Mouse (Mus musculus) embryonic stem cell, embryonic (primary cell): ENCODE measurements around the gene Ankrd39.

Experiments
- CTCF ChIA-PET, 4 experiments: fragments of 300-600 bp in 2 of 4; fragments of 350-600 bp in 2 of 4; sonication (Branson Sonifier 250); formaldehyde crosslinking; loops; one replicate each; lab custom pipeline; 2022; ENCODE audit warnings: inconsistent platforms in 2 of 4; lab: Charles Lee
- POLR2A ChIA-PET, 4 experiments: fragments of 300-600 bp in 2 of 4; fragments of 350-600 bp in 2 of 4; sonication (Branson Sonifier 250); formaldehyde crosslinking; loops; one replicate each; lab custom pipeline; 2022; ENCODE audit warnings: antibody characterized with exemption in 4 of 4, inconsistent platforms in 1 of 4; lab: Charles Lee

The Ankrd39 gene

DNA sequence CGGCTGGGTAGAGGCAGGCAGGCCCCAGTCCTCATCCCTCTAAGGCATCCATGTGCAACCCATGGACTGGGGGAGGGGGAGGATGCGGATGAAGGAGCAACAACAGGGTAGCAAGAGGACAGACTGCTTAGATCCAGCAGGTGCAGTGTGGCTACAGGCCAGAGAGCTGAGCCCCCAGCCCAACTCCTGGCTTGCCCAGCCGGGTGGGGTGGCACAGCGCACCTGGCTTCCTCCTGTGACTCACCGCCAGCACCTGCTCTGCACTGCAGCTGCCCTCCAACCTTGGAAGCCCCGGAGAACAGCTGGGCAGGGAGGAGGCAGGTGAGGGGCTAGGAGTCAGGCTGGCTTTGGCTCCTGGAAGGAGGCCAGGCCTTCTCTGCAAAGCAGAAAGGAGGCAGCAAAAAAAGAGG lies 32.7 kb upstream of the Ankrd39 start:
- CTCF ChIA-PET, result interaction anchor here (0.5 to 1.4 kb wide), 13 partner anchors 10 to 228 kb away, joined by 3 to 15 read pairs (median 4); partner anchors contain the start of genes Ankrd39 (in 3 of the 4) and Sema4c (in 2 of the 4)
- POLR2A ChIA-PET, result interaction anchor here in 3 of 4 experiments (0.7 to 3.8 kb wide), 21 partner anchors 9 to 348 kb away, joined by 3 to 34 read pairs (median 4); partner anchors contain the start of genes Ankrd39 (in 2 of the 3), Sema4c (in 2 of the 3) and Arid5a (in 1 of the 3)

GRCm38 (mm10) chr1:36576991-36577675 lies 29.9 kb upstream of the Ankrd39 start:
- ChIA-PET POLR2A (interaction anchor here in 3 of 4 experiments (0.6 to 3.8 kb wide), 8 partner anchors 8 to 31 kb away, joined by 3 to 34 read pairs (median 8); partner anchors contain the start of genes Ankrd39 (in 1 of the 3) and Sema4c (in 1 of the 3)), CTCF (interaction anchor here in 2 of 4 experiments (0.6 to 1.4 kb wide), 2 partner anchors 29 to 30 kb away, joined by 3 to 7 read pairs; partner anchors contain the start of gene Ankrd39 (in 1 of the 2))

DNA sequence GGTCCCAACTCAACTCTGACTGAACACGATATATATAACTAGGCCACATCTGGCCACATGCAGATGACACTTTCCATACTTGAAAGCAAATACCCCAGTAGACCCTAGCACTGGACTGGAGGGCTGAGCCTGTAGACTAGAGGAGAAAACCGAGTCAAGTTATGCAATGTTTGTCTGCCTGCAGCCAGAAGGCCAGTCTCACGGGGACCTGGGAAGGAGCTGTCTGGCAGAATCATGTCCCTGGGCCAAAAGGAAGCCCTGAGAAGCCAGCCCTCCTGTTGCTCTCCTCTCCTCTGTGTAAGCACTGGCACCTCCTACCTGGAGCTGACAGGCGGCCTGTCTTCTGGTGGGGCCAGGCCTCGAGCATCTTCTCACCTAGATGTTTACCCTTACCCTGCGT lies 28.1 kb upstream of the Ankrd39 start:
- ChIA-PET POLR2A (interaction anchor here in 1 of 4 experiments (1.1 to 2.9 kb wide), 3 partner anchors 12 to 28 kb away, joined by 3 to 13 read pairs (median 8); partner anchors contain the start of genes Ankrd39 and Sema4c), CTCF (interaction anchor here (0.5 to 1.5 kb wide), 4 partner anchors 19 to 753 kb away, joined by 3 to 7 read pairs (median 4); partner anchors contain the start of gene Ankrd39 (in 1 of the 4))

DNA sequence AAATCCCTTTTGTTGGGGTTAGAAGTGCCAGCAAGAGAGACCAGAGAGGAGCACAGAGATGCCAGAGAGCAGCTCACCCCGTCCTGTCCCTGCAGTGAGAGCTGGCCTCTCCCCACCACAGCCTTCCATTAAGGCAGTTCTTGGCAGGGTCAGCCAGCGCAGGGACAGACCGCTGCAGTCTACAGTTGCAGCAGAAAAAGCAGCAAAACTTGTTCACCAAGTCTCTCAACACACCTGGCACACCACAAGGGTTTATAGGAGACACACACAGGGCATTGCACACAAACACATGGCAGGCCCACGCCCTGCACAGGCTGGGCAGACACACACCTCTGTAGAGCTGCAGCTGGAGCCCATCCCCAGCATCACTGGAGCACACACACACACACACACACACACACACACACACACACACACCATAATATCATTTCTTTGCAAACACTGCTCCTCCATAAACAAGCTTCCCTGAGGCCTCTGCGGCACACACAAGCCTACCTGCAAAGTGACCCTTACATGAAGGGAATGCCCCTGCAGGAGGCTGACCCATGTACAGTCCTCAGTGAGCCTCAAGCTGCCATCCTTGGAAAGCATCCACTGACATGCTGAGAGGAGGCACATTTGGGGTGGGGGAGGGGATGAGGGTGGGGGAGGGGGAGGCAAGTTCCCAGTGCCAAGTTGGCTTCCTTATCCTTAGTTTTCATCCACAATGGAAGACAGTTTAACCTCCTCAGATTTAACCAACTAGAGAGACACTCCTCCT lies 27.1 kb upstream of the Ankrd39 start:
- POLR2A ChIA-PET, result interaction anchor here in 3 of 4 experiments (0.5 to 2.9 kb wide), 8 partner anchors 9 to 103 kb away, joined by 3 to 13 read pairs (median 3); partner anchors contain the start of gene Sema4c (in 1 of the 3)
- CTCF ChIA-PET, result interaction anchor here in 2 of 4 experiments (0.6 to 1.0 kb wide), 5 partner anchors 14 to 198 kb away, joined by 3 to 9 read pairs (median 3); partner anchors contain the start of gene Ankrd39 (in 1 of the 2)

DNA sequence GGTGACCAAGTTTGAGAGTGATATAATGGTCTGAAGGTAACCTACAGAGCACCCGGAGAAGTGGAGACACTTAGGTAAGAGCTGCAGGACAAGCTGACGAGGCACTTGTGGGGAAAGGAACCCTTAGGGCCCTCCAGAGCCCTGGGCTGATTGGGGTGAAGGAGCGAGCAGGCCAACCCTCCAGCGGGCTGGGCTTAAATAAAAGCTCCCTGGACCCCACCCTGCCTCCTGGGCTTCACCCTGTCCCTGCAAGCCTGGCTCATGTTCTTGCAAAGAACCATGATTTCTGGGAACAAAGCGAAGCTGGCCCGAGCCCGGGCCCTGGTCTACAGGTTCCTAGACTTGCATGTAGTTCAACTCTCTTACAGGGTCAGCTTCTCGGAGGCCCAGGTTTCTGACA lies 26.3 kb upstream of the Ankrd39 start:
- CTCF ChIA-PET, result interaction anchor here in 2 of 4 experiments (0.6 to 1.8 kb wide), 3 partner anchors 15 to 26 kb away, joined by 3 to 5 read pairs (median 3); partner anchors contain the start of gene Ankrd39 (in 2 of the 2)

GRCm38 (mm10) chr1:36572709-36573108 lies 25.5 kb upstream of the Ankrd39 start:
- CTCF ChIA-PET, result interaction anchor here in 2 of 4 experiments (0.5 to 1.8 kb wide), 2 partner anchors 25 to 667 kb away, joined by 5 read pairs; partner anchors contain the start of gene Ankrd39 (in 1 of the 2)
- POLR2A ChIA-PET, result interaction anchor here in 1 of 4 experiments (0.6 to 7.3 kb wide), 2 partner anchors 14 to 26 kb away, joined by 4 to 57 read pairs; partner anchors contain the start of genes Ankrd39 and Sema4c

More for the DNA sequence above, 26.3 kb upstream of the Ankrd39 start:
- POLR2A ChIA-PET, result interaction anchor here in 2 of 4 experiments (0.5 to 1.3 kb wide), 4 partner anchors 10 to 95 kb away, joined by 3 to 4 read pairs (median 4); partner anchors contain the start of gene Sema4c (in 1 of the 2)

DNA sequence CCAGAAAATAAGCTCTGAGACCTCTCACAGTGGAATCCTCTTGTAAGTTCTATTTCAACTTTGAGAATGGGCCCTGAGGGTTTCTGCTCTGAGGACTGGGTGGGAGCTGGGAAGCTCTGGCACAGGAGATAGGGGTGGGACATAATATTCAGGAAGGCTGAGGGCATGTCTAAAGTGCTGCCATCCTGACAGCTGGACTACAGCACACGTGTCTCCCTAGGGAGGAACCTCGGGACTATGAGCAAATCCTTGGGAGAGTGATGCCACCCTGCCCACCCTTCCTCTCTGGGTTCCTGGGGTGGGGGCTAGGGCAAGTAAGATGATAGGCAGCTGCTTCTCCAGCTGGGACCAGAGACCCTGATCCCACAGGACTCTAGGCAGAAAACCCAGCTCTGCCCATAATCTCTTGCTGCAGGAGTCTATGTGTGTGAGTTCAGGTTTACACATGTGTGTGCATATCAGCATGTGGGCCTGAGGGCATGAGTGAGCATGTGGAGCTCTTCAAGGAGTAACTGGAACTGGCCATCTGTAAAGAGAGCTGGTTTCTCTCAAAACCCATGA lies 25.0 kb upstream of the Ankrd39 start:
- ChIA-PET POLR2A (interaction anchor here in 2 of 4 experiments (0.6 to 7.3 kb wide), 6 partner anchors 7 to 110 kb away, joined by 3 to 57 read pairs (median 7); partner anchors contain the start of genes Ankrd39 (in 1 of the 2), Fam178b (in 1 of the 2) and Sema4c (in 1 of the 2)), CTCF (interaction anchor here in 3 of 4 experiments (0.5 to 1.8 kb wide), 4 partner anchors 25 to 668 kb away, joined by 3 to 5 read pairs (median 5); partner anchors contain the start of genes Ankrd23 (in 1 of the 3) and Ankrd39 (in 1 of the 3))

DNA sequence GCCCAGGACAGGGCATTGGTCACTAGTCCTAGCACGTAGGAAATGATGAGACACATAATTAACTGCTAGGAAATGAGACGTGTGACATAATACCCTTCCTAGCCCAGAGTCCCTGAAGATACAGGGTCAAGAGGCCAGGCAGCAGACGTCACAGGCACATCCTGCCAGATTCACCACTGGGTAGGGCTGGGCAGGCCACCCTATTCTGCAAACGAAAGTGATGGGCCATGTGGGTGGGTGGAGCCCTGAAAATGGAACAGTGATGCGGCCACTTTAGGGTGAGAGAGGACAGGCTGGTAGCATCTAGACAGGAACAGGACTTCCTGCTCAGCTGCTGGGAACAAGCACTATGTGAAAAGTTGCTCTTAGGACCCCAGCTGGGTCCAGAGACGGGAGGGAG lies 24.4 kb upstream of the Ankrd39 start:
- CTCF ChIA-PET, result interaction anchor here in 2 of 4 experiments (0.6 to 1.9 kb wide), 2 partner anchors 24 to 44 kb away, joined by 5 to 6 read pairs; partner anchors contain the start of gene Ankrd39 (in 1 of the 2)
- POLR2A ChIA-PET, result interaction anchor here in 2 of 4 experiments (0.9 to 7.3 kb wide), 9 partner anchors 7 to 123 kb away, joined by 3 to 57 read pairs (median 10); partner anchors contain the start of genes Sema4c (in 2 of the 2) and Fam178b (in 1 of the 2)

DNA sequence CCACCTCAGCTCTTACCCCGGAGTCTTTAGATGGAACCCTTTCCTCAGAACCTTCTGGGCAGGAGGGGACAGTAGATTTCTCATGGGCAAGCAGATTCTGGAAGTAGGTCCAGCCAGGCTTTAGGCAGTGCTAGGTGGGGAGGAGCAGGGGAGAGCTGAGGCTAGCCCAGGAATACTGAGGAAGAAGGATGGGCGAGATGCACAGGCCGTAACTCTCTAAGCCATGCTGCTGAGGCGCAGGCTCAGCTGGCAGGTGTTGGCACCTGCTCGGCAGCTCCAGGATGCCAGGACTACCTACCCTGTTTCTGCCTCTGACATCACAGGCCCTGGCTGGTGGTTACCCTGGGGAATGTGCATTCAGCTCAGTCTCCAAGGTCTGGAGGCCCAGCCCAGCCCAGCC lies 23.1 kb upstream of the Ankrd39 start:
- ChIA-PET CTCF (interaction anchor here in 2 of 4 experiments (0.6 to 3.4 kb wide), 6 partner anchors 10 to 114 kb away, joined by 3 to 28 read pairs (median 4); partner anchors contain the start of gene Ankrd39 (in 2 of the 2)), POLR2A (interaction anchor here (0.6 to 7.3 kb wide), 20 partner anchors 9 to 247 kb away, joined by 3 to 57 read pairs (median 4); partner anchors contain the start of genes Sema4c (in 2 of the 4) and Ankrd39 (in 1 of the 4))

DNA sequence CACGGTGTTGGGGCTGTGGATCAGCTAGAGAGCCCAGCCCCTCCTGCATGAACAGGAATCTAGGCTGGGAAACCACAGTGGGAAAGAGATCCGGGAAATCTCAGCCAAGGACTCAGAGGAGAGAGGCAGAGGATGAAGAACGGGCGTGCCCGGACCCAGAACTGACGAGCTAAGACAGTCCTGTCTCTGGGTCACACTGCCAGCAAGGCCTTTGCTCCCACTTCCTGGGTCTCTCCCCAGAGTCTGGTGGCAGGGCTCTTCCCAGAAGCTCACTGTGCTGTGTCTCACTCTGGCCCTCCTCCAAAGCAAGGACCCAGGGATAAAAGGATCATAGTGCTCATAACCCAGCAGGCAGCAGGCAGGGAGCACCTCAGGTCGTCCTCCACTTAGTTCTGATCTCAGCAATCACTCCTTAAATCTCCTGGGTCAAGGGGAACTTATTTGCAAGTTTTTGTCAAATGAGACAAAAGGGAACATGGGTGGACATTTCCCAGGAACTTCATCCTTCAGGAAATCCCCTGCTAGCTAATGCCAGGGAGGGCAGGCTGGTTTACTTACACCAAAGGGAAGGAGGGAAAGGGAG lies 22.5 kb upstream of the Ankrd39 start:
- ChIA-PET CTCF (interaction anchor here in 2 of 4 experiments (0.6 to 3.7 kb wide), 9 partner anchors 10 to 114 kb away, joined by 3 to 28 read pairs (median 4); partner anchors contain the start of genes Ankrd39 (in 2 of the 2) and Sema4c (in 1 of the 2)), POLR2A (interaction anchor here (0.6 to 7.3 kb wide), 19 partner anchors 8 to 111 kb away, joined by 3 to 57 read pairs (median 5); partner anchors contain the start of genes Sema4c (in 2 of the 4) and Ankrd39 (in 1 of the 4))

GRCm38 (mm10) chr1:36568776-36569175 lies 21.5 kb upstream of the Ankrd39 start:
- ChIA-PET CTCF (interaction anchor here in 3 of 4 experiments (0.5 to 3.7 kb wide), 10 partner anchors 10 to 175 kb away, joined by 3 to 28 read pairs (median 4); partner anchors contain the start of genes Ankrd39 (in 2 of the 3) and Sema4c (in 1 of the 3)), POLR2A (interaction anchor here (0.6 to 7.3 kb wide), 23 partner anchors 8 to 1296 kb away, joined by 3 to 57 read pairs (median 4); partner anchors contain the start of genes Sema4c (in 3 of the 4) and Ankrd39 (in 1 of the 4))

DNA sequence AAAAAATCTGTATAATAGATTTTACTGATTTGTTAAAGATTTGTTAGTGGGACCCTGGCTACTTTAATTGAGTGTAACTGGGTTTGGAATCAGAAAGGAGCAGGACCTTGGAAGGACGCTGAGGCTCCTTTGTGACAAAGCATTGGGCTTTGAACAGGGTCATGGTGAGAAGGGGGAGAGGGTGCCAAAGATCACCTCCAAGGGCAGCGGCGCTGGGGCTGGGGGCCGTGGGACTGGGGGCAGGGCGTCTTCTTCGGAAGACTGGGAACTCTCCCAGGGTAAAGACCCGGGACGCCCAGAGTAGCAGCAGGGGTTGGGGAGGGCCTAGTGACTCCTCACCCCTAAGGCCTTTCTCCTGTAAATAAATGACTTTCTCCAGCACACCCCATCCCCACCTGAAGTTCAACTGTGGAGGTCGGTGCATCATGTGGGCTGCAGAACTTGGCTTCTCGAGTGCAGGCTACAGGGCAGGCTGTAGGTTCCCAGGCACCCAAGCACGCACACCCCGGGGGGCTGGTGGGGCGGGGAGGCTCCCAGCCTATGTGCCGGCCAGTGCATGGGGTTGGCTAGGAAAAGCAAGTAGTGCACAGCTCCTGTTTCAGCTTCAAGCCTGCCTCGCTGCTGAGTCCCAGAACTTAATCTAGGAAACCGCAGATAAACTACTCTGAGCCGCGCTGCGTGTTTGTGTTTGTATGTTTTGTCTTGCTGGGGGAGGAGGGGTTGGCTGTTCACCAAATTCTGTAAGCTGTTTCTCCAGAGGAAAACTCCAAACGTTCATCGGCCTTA lies 20.8 kb upstream of the Ankrd39 start:
- ChIA-PET POLR2A (interaction anchor here (0.6 to 7.3 kb wide), 23 partner anchors 9 to 1296 kb away, joined by 3 to 57 read pairs (median 4); partner anchors contain the start of genes Sema4c (in 3 of the 4) and Ankrd39 (in 1 of the 4)), CTCF (interaction anchor here in 3 of 4 experiments (0.5 to 3.7 kb wide), 9 partner anchors 9 to 175 kb away, joined by 3 to 28 read pairs (median 5); partner anchors contain the start of genes Ankrd39 (in 3 of the 3) and Sema4c (in 1 of the 3))

GRCm38 (mm10) chr1:36566425-36566824 lies 19.2 kb upstream of the Ankrd39 start:
- POLR2A ChIA-PET, result interaction anchor here in 2 of 4 experiments (0.7 to 7.3 kb wide), 9 partner anchors 8 to 49 kb away, joined by 3 to 57 read pairs (median 3); partner anchors contain the start of genes Sema4c (in 2 of the 2) and Ankrd39 (in 1 of the 2)
- CTCF ChIA-PET, result interaction anchor here (0.7 to 3.7 kb wide), 7 partner anchors 9 to 686 kb away, joined by 3 to 18 read pairs (median 3); partner anchors contain the start of genes Ankrd39 (in 1 of the 4) and Sema4c (in 1 of the 4)

GRCm38 (mm10) chr1:36564101-36564500 lies 16.9 kb upstream of the Ankrd39 start:
- CTCF ChIA-PET, result interaction anchor here in 2 of 4 experiments (0.9 to 1.6 kb wide), 2 partner anchors 17 kb away, joined by 4 read pairs; partner anchors contain the start of gene Ankrd39 (in 2 of the 2)
- POLR2A ChIA-PET, result interaction anchor here in 1 of 4 experiments (1.2 to 1.5 kb wide), 2 partner anchors 16 to 31 kb away, joined by 3 to 4 read pairs; no protein-coding TSS in a partner anchor
